Mouse (Mus musculus) C2C12 (cell line): ENCODE measurements around the gene Cx3cl1.

ENCODE experiments used
- CTCF ChIP-seq: IDR thresholded peaks from one replicate; pipeline ENCODE4 v1.5.1; 2011; ENCODE audit not compliant: control insufficient read depth, insufficient read depth, insufficient read length
- FOSL1 ChIP-seq: IDR thresholded peaks from one replicate; pipeline ENCODE4 v1.8.0; 2011; ENCODE audit warnings: mild to moderate bottlenecking, low read length; ENCODE audit not compliant: poor library complexity, insufficient read depth, severe bottlenecking
- MYOG ChIP-seq: IDR thresholded peaks from one replicate; pipeline ENCODE4 v1.6.1; 2011; ENCODE audit not compliant: control insufficient read depth, insufficient read length; ENCODE audit errors: extremely low read depth

GRCm38 (mm10) chr8:94808372-94808771, 36.6 kb downstream of the Cx3cl1 start:
- TF ChIP-seq MYOG (no peak), FOSL1 (no peak), CTCF (no peak)
